Mouse (Mus musculus): ENCODE data around the gene Anln. TPM values are rescaled to one million over a fixed set of nuclear protein-coding genes. Genes with fewer than 3 reads are reported as not detected.

The Anln gene
- polyA plus RNA-seq (2015; fragmentation: Nextera tagmentation; extraction: Ambion mirVana) = 2.8 and 4.2 TPM in 2 replicates

DNA sequence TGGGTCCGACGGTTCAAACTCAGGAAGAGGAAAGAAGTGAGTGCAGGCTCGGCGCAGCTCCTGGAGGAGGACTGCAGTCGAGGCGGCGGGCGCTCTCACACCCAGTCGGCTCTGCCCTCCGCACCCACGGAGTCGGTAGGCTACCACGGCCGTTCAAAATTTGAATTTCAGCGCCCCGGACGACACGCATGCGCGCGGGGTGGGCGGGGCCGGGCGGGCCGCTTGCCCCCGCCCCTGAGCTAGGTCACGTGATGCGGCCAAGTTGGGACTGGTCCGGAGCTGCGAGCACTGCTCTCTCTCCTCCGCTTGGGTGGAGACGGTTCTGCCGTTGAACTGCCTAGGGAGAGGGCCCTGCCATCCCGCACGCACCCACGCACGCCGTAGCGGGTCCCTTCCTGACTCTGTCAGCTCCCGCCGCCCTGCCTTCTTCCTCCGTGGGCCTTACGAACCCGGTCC lies at the start of gene Anln:
Gene Anln (minus strand): TSS at position 168 of the 456 bp plus-strand sequence.
- H3K9me3 ChIP-seq (ENCODE audit: low read length) = no peaks in the 10 kb centered on the region
- no peaks in the 10 kb centered on the region for H3K27me3 ChIP-seq (replicated peaks; ENCODE audit: insufficient read depth, low read length)
- H3K36me3 ChIP-seq (ENCODE audit: insufficient read depth, low read length) = no peaks in the 10 kb centered on the region
- ATAC-seq = peak; percentile 96
- WGBS = under 1% methylated on average over 27 of the region's 44 CpGs
- peak; percentile 96 for DNase-seq (ENCODE audit: low spot score)
- peak within 1 kb of the TSS; percentile 99 for H3K4me2 ChIP-seq (replicated peaks; ENCODE audit: low read depth, low read length)
- H3K27ac ChIP-seq (ENCODE audit: low read length) = peak within 1 kb of the TSS; percentile 94
- H3K4me3 ChIP-seq (ENCODE audit: low read depth, low read length) = peak within 1 kb of the TSS; percentile 65
- H3K4me1 ChIP-seq (ENCODE audit: insufficient read depth, low read depth, low read length) = peaks cover 6% of the 10 kb centered on the region; the same call in 1 of the 2 replicates
- H3K9ac ChIP-seq (replicated peaks; ENCODE audit: low read depth) = peak within 1 kb of the TSS; percentile 62
- TF ChIP-seq EP300 (IDR thresholded peaks at IDR 0.05) = no peak
- peak; percentile 24; the same call in 1 of the 2 replicates for TF ChIP-seq CTCF (IDR thresholded peaks at IDR 0.05)

DNA sequence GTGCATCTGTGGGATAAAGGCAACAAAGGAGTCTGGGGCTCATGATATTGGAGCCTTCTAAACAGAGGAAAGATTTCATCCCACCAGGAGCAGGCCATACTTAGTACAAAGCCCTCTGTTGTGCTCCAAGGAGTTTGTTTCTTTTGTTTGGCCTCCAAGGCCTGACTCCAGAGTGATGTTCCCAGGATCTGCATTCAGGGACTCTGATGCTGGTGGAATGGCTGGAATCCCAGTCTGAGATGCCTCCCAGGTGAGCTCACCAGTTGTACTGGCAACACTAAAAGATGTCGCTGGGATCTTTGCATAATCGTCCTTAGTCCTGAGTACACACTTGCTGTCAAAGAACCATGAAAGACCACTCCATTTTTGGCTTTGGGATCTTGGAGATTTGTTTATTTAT lies 45.1 kb upstream of the Anln start:
- H3K36me3 ChIP-seq (ENCODE audit: insufficient read depth, low read length) = no peaks in the 10 kb centered on the region
- H3K9ac ChIP-seq (replicated peaks; ENCODE audit: low read depth) = no peak overlapping the region
- H3K4me3 ChIP-seq (ENCODE audit: low read depth, low read length) = no peak overlapping the region
- no peak overlapping the region for H3K4me2 ChIP-seq (replicated peaks; ENCODE audit: low read depth, low read length)
- H3K4me1 ChIP-seq (ENCODE audit: insufficient read depth, low read depth, low read length) = peaks cover 2% of the 10 kb centered on the region; the same call in 1 of the 2 replicates
- no peak for ATAC-seq
- DNase-seq (ENCODE audit: low spot score) = no peak
- H3K9me3 ChIP-seq (ENCODE audit: low read length) = no peaks in the 10 kb centered on the region
- no peak for TF ChIP-seq EP300 (IDR thresholded peaks at IDR 0.05)
- no peaks in the 10 kb centered on the region for H3K27me3 ChIP-seq (replicated peaks; ENCODE audit: insufficient read depth, low read length)
- 80% methylated on average over 2 of the region's 2 CpGs for WGBS
- H3K27ac ChIP-seq (ENCODE audit: low read length) = no peak overlapping the region

DNA sequence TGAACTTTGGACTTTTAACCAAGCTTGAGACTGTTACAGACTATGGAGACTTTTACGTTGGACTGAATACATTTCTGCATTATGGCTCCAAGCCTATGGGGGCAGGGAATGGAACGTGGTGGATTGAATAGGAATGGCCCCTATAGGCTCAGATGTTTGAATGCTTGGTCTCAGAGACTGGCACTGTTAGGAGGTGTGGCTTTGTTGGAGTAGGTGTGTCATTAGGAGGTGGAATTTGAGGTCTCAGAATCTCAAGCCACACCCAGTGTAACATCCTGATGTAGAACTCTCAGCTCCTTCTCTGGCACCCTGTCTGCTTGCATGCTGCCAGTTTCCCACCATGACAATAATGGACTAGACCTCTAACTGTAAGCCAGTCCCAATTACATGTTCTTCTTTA lies 44.2 kb upstream of the Anln start:
- H3K36me3 ChIP-seq (ENCODE audit: insufficient read depth, low read length) = no peaks in the 10 kb centered on the region
- H3K27ac ChIP-seq (ENCODE audit: low read length) = no peak overlapping the region
- DNase-seq (ENCODE audit: low spot score) = no peak
- H3K4me3 ChIP-seq (ENCODE audit: low read depth, low read length) = no peak overlapping the region
- 79% methylated on average over 2 of the region's 2 CpGs for WGBS
- no peak overlapping the region for H3K9ac ChIP-seq (replicated peaks; ENCODE audit: low read depth)
- no peak for TF ChIP-seq CTCF (IDR thresholded peaks at IDR 0.05)
- TF ChIP-seq EP300 (IDR thresholded peaks at IDR 0.05) = no peak
- H3K4me2 ChIP-seq (replicated peaks; ENCODE audit: low read depth, low read length) = no peak overlapping the region
- no peaks in the 10 kb centered on the region for H3K27me3 ChIP-seq (replicated peaks; ENCODE audit: insufficient read depth, low read length)
- no peaks in the 10 kb centered on the region for H3K9me3 ChIP-seq (ENCODE audit: low read length)
- peaks cover 2% of the 10 kb centered on the region; the same call in 1 of the 2 replicates for H3K4me1 ChIP-seq (ENCODE audit: insufficient read depth, low read depth, low read length)
- ATAC-seq = no peak

DNA sequence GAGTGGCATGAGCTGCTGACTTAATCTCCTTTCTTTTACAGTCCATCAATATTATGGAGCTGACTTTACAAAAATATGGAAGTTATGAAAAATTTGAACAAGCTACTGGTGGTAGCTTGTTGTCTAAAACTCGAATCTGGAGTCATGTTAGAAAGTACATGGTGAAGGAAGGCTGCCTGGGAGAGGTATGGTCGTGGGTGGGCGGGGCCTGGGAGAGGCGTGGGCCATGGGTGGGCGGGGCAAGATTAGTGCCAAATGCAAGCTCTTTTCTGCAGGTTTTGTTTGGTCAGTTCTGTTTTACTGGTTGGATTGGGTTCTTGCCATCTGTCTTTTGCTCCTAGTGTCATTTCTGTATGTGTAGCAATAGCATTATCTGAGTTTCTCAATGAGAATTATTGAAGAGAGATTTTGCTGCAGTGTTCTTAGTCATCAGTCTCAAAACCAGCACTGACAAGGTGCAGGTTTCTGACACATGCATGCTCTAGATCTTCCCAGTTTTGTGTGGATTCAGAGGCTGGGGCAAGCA lies 41.4 kb upstream of the Anln start:
- Histone ChIP-seq H3K27me3 (replicated peaks; ENCODE audit: insufficient read depth, low read length) (no peaks in the 10 kb centered on the region), H3K9ac (replicated peaks; ENCODE audit: low read depth) (no peak overlapping the region), H3K36me3 (ENCODE audit: insufficient read depth, low read length) (no peaks in the 10 kb centered on the region), H3K4me2 (replicated peaks; ENCODE audit: low read depth, low read length) (0 out of 2 replicates have a peak overlapping the region, but pooled peaks have one; percentile 11), H3K27ac (ENCODE audit: low read length) (no peak overlapping the region), H3K4me1 (ENCODE audit: insufficient read depth, low read depth, low read length) (peaks cover 2% of the 10 kb centered on the region; the same call in 1 of the 2 replicates), H3K9me3 (ENCODE audit: low read length) (no peaks in the 10 kb centered on the region), H3K4me3 (ENCODE audit: low read depth, low read length) (no peak overlapping the region)
- ATAC-seq (peak; percentile 37), DNase-seq (ENCODE audit: low spot score) (peak; percentile 38)
- WGBS = 22% methylated on average over 5 of the region's 5 CpGs
- TF ChIP-seq EP300 (IDR thresholded peaks at IDR 0.05) = no peak
- TF ChIP-seq CTCF (IDR thresholded peaks at IDR 0.05) = no peak

DNA sequence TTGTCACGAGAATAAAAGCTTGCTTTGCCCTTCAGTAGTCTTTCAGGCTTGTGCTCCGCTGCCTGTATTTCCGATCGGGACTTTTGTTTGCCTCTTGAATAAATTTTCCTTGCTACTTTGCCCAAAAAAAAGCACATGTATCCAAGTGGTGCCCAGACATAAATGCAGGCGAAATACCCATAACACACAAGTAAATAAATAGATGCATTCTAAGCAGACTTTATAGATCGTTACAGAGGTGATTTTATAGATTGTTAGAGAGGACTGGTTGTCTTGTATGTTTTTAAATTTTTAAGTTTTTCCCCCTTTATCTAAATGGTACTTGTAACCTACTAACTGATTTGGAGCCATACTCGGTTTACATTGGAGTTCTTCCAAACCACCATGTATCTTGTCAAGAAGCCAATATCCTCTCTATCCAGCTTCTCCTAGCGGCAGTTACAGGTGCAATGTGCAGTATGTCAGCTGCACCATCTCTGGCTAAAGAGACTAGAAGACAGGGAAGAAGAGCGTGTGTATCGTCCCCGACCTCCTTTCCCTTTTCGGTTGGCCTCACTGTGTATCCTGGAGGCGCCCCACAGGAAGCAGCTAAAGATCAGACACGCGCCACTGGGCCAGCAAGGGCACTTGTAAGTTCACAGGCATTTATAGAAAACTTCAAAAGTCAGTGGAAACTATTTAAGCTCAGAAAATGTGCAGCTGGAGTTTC lies 40.7 kb upstream of the Anln start:
- TF ChIP-seq CTCF (IDR thresholded peaks at IDR 0.05) = no peak
- no peak for TF ChIP-seq EP300 (IDR thresholded peaks at IDR 0.05)
- H3K9me3 ChIP-seq (ENCODE audit: low read length) = no peaks in the 10 kb centered on the region

DNA sequence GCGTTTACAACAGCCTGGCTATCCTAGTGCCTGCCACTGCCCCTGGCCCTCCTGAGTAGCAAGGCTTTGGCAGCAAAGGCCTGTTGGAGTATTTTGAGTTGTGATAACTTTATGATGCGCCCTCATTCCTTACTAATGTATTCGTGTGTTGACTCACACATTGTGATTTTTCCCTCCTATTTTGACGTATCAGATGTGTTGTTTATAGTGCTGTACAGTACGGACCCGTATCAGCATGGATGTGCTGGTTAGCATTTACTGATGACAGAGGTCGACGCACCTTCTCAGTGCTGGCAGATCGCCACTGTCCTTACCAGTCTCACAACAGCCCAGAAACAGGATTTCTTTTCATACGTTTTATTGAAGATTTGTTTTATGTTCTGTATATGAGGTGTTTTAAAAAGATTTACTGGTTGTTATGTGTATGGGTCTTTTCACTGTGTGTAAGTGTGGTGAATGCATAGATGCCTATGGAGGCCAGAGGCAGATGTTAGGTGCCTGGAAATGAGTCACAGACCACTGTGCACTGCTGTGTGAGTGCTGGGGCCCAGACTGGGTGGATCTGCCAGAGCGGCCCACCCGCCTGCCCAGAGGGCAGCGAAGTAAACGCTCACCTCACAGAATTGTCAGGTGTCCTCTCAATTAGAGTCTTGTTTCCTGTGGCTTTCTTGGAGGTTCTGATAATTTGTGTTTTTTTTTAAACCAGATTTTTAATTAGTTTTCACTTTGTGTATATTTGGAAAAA lies 39.9 kb upstream of the Anln start:
- Histone ChIP-seq H3K9ac (replicated peaks; ENCODE audit: low read depth) (no peak overlapping the region), H3K27ac (ENCODE audit: low read length) (no peak overlapping the region), H3K4me2 (replicated peaks; ENCODE audit: low read depth, low read length) (no peak overlapping the region), H3K9me3 (ENCODE audit: low read length) (no peaks in the 10 kb centered on the region), H3K36me3 (ENCODE audit: insufficient read depth, low read length) (no peaks in the 10 kb centered on the region), H3K4me1 (ENCODE audit: insufficient read depth, low read depth, low read length) (peaks cover 2% of the 10 kb centered on the region; the same call in 1 of the 2 replicates), H3K4me3 (ENCODE audit: low read depth, low read length) (no peak overlapping the region), H3K27me3 (replicated peaks; ENCODE audit: insufficient read depth, low read length) (no peaks in the 10 kb centered on the region)
- no peak for DNase-seq (ENCODE audit: low spot score)
- TF ChIP-seq CTCF (IDR thresholded peaks at IDR 0.05) (no peak), EP300 (IDR thresholded peaks at IDR 0.05) (no peak)
- 80% methylated on average over 14 of the region's 14 CpGs for WGBS
- ATAC-seq = no peak

More for the DNA sequence above, 40.7 kb upstream of the Anln start:
- no peak overlapping the region for H3K4me3 ChIP-seq (ENCODE audit: low read depth, low read length)
- 0 out of 2 replicates have a peak overlapping the region, but pooled peaks have one; percentile 11 for H3K4me2 ChIP-seq (replicated peaks; ENCODE audit: low read depth, low read length)
- H3K4me1 ChIP-seq (ENCODE audit: insufficient read depth, low read depth, low read length) = peaks cover 2% of the 10 kb centered on the region; the same call in 1 of the 2 replicates
- H3K36me3 ChIP-seq (ENCODE audit: insufficient read depth, low read length) = no peaks in the 10 kb centered on the region
- peak; percentile 48 for ATAC-seq
- no peak overlapping the region for H3K9ac ChIP-seq (replicated peaks; ENCODE audit: low read depth)
- H3K27me3 ChIP-seq (replicated peaks; ENCODE audit: insufficient read depth, low read length) = no peaks in the 10 kb centered on the region
- no peak overlapping the region for H3K27ac ChIP-seq (ENCODE audit: low read length)
- peak; percentile 40 for DNase-seq (ENCODE audit: low spot score)
- WGBS = 33% methylated on average over 15 of the region's 15 CpGs

All from lung, postnatal 0 days (tissue).